Mouse (Mus musculus) forebrain, postnatal 0 days (tissue): ENCODE measurements around the gene Nanos3. TPM values are rescaled to one million over a fixed set of nuclear protein-coding genes. Genes with fewer than 3 reads are reported as not detected.

ENCODE experiments used
- ATAC-seq: fragments of 200-750 bp; cut with Nextera tagmentation; 2 replicates; pipeline ENCODE4 v1.8.0; 2017; ENCODE audit warnings: mild to moderate bottlenecking, moderate library complexity
- DNase-seq: peaks from one replicate; pipeline ENCODE4 v3.0.0-alpha.2; 2015
- H3K27ac ChIP-seq: fragments of 300-500 bp; sonication (generic); 2 replicates; pipeline ENCODE4 v1.5.1; 2014; ENCODE audit warnings: low read depth, mild to moderate bottlenecking, antibody characterized with exemption, low read length, moderate library complexity, mixed read lengths
- H3K27me3 ChIP-seq: fragments of 300-500 bp; sonication (generic); 2 replicates; pipeline ENCODE4 v1.6.1; 2014; ENCODE audit warnings: mild to moderate bottlenecking, low read length, mixed read lengths; ENCODE audit not compliant: insufficient read depth
- H3K36me3 ChIP-seq: fragments of 300-500 bp; sonication (generic); 2 replicates; pipeline ENCODE4 v1.6.1; 2014; ENCODE audit warnings: mild to moderate bottlenecking, moderate library complexity; ENCODE audit not compliant: insufficient read depth
- H3K4me1 ChIP-seq: fragments of 300-500 bp; sonication (generic); 2 replicates; pipeline ENCODE4 v1.6.1; 2014; ENCODE audit warnings: antibody characterized with exemption; ENCODE audit not compliant: insufficient read depth
- H3K4me2 ChIP-seq: fragments of 300-500 bp; sonication (generic); 2 replicates; pipeline ENCODE4 v1.6.1; 2014; ENCODE audit warnings: low read depth, mild to moderate bottlenecking, moderate library complexity
- H3K4me3 ChIP-seq: fragments of 300-500 bp; sonication (generic); 2 replicates; pipeline ENCODE4 v1.5.1; 2014; ENCODE audit warnings: low read depth, low read length, mixed read lengths
- H3K9ac ChIP-seq: fragments of 300-500 bp; sonication (generic); 2 replicates; pipeline ENCODE4 v1.6.1; 2014; ENCODE audit warnings: mild to moderate bottlenecking
- H3K9me3 ChIP-seq: fragments of 300-500 bp; sonication (generic); 2 replicates; pipeline ENCODE4 v1.6.1; 2016; ENCODE audit warnings: low read length
- CTCF ChIP-seq: sonication (generic); IDR thresholded peaks from 2 replicates; pipeline ENCODE4 v1.5.1; 2016; ENCODE audit warnings: antibody characterized with exemption, control low read depth, low read depth
- WGBS: fragments of 180-500 bp; shearing (Covaris S2); extraction: QIAGEN DNeasy Blood & Tissue Kit; methylation state at CpG from one replicate; pipeline ENCODE4 v1.1.7; 2014; 5-methylcytosine and 5-hydroxymethylcytosine counted together
- polyA plus RNA-seq: library from polyadenylated mRNA; unstranded; fragments of >200 nt; fragmentation: Nextera tagmentation; extraction: Ambion mirVana; gene quantifications from 2 replicates; pipeline ENCODE4 v1.2.1, GENCODE M21; 2015
- total RNA-seq: library from RNA; depleted of rRNA; stranded (reverse); fragments of >200 nt; gene quantifications from 2 replicates; pipeline ENCODE4 v1.2.3, GENCODE M21; 2014

The Nanos3 gene
- total and polyA plus RNA-seq, 2 experiments from 2014 or later, result 1.7 to 10.0 TPM

- DNase-seq (no peak), ATAC-seq (no peak)
- no peak for TF ChIP-seq CTCF
- H3K27me3 ChIP-seq, result no peaks in the 10 kb centered on the region
- 92% methylated on average over 3 of the region's 3 CpGs for WGBS
- H3K4me3 ChIP-seq, result no peak overlapping the region
- peaks cover 26% of the 10 kb centered on the region for H3K4me1 ChIP-seq
- H3K9ac ChIP-seq, result no peak overlapping the region
- H3K4me2 ChIP-seq, result no peak overlapping the region
- H3K9me3 ChIP-seq, result no peaks in the 10 kb centered on the region
- H3K36me3 ChIP-seq, result peaks cover 33% of the 10 kb centered on the region
- no peak overlapping the region for H3K27ac ChIP-seq
Measured at GRCm38 (mm10) chr8:84177405-84177804, 7.6 kb downstream of the Nanos3 start.

- Histone ChIP-seq H3K4me1 (peaks cover 21% of the 10 kb centered on the region), H3K4me3 (no peak overlapping the region), H3K27ac (no peak overlapping the region), H3K4me2 (no peak overlapping the region), H3K27me3 (no peaks in the 10 kb centered on the region), H3K9me3 (no peaks in the 10 kb centered on the region), H3K9ac (no peak overlapping the region), H3K36me3 (peaks cover 42% of the 10 kb centered on the region)
- DNase-seq (no peak), ATAC-seq (no peak)
- 51% methylated on average over 3 of the region's 3 CpGs for whole genome bisulfite sequencing
- TF ChIP-seq CTCF, result no peak
Measured at GRCm38 (mm10) chr8:84176560-84176959, 8.5 kb downstream of the Nanos3 start.

- no peak for DNase-seq
- no peaks in the 10 kb centered on the region for H3K9me3 ChIP-seq
- no peaks in the 10 kb centered on the region for H3K4me1 ChIP-seq
- no peak for ATAC-seq
- H3K4me2 ChIP-seq, result no peak overlapping the region
- peak; percentile 45 for TF ChIP-seq CTCF
- no peak overlapping the region for H3K9ac ChIP-seq
- no peak overlapping the region for H3K4me3 ChIP-seq
- peaks cover 50% of the 10 kb centered on the region for H3K36me3 ChIP-seq
- H3K27ac ChIP-seq, result no peak overlapping the region
- H3K27me3 ChIP-seq, result no peaks in the 10 kb centered on the region
- WGBS, result 80% methylated on average over 6 of the region's 6 CpGs
Measured at GRCm38 (mm10) chr8:84173861-84174260, 11.2 kb downstream of the Nanos3 start.

- TF ChIP-seq CTCF, result no peak
- H3K4me1 ChIP-seq, result no peaks in the 10 kb centered on the region
- no peak for DNase-seq
- no peaks in the 10 kb centered on the region for H3K27me3 ChIP-seq
- no peak overlapping the region for H3K27ac ChIP-seq
- WGBS, result 77% methylated on average over 5 of the region's 5 CpGs
- no peak overlapping the region for H3K4me2 ChIP-seq
- H3K36me3 ChIP-seq, result peaks cover 36% of the 10 kb centered on the region
- no peak overlapping the region for H3K9ac ChIP-seq
- ATAC-seq, result no peak
- H3K9me3 ChIP-seq, result no peaks in the 10 kb centered on the region
- H3K4me3 ChIP-seq, result no peak overlapping the region
Measured at GRCm38 (mm10) chr8:84170096-84170495, 14.9 kb downstream of the Nanos3 start.

- Histone ChIP-seq H3K4me2 (no peak overlapping the region), H3K4me3 (no peak overlapping the region), H3K36me3 (peaks cover 23% of the 10 kb centered on the region), H3K4me1 (no peaks in the 10 kb centered on the region), H3K9ac (no peak overlapping the region), H3K9me3 (no peaks in the 10 kb centered on the region), H3K27me3 (no peaks in the 10 kb centered on the region), H3K27ac (no peak overlapping the region)
- DNase-seq (no peak), ATAC-seq (no peak)
- WGBS, result 91% methylated on average over 2 of the region's 2 CpGs
- TF ChIP-seq CTCF, result no peak
Measured at GRCm38 (mm10) chr8:84167696-84168095, 17.3 kb downstream of the Nanos3 start.

- no peak for DNase-seq
- Histone ChIP-seq H3K4me1 (no peaks in the 10 kb centered on the region), H3K9ac (no peak overlapping the region), H3K27me3 (no peaks in the 10 kb centered on the region), H3K4me3 (no peak overlapping the region), H3K27ac (no peak overlapping the region), H3K4me2 (no peak overlapping the region), H3K9me3 (no peaks in the 10 kb centered on the region), H3K36me3 (peaks cover 13% of the 10 kb centered on the region; the same call in 1 of the 2 replicates)
- TF ChIP-seq CTCF, result no peak
- 94% methylated on average over 4 of the region's 4 CpGs for WGBS
- ATAC-seq, result no peak
Measured at GRCm38 (mm10) chr8:84157620-84158019, 27.4 kb downstream of the Nanos3 start.

GRCm38 (mm10) chr8:84149181-84149580, 35.8 kb downstream of the Nanos3 start:
- TF ChIP-seq CTCF, result no peak
- Histone ChIP-seq H3K4me3 (no peak overlapping the region), H3K9me3 (no peaks in the 10 kb centered on the region), H3K36me3 (peaks cover 8% of the 10 kb centered on the region; the same call in 1 of the 2 replicates), H3K4me1 (peaks cover 18% of the 10 kb centered on the region), H3K9ac (no peak overlapping the region), H3K4me2 (no peak overlapping the region), H3K27ac (no peak overlapping the region), H3K27me3 (no peaks in the 10 kb centered on the region)
- ATAC-seq, result no peak
- WGBS, result 82% methylated on average over 3 of the region's 3 CpGs
- no peak for DNase-seq

- Histone ChIP-seq H3K36me3 (peaks cover 15% of the 10 kb centered on the region), H3K27ac (no peak overlapping the region), H3K9ac (no peak overlapping the region), H3K4me2 (peak overlapping the region; percentile 88), H3K9me3 (no peaks in the 10 kb centered on the region), H3K4me1 (peaks cover 18% of the 10 kb centered on the region), H3K27me3 (no peaks in the 10 kb centered on the region), H3K4me3 (peak overlapping the region; percentile 63; the same call in 1 of the 2 replicates)
- ATAC-seq (no peak), DNase-seq (no peak)
- WGBS, result 85% methylated on average over 5 of the region's 5 CpGs
- no peak for TF ChIP-seq CTCF
Measured at GRCm38 (mm10) chr8:84148531-84148850, 36.5 kb downstream of the Nanos3 start.
